Mouse (Mus musculus): ENCODE data around the gene Vwa3b.

DNA sequence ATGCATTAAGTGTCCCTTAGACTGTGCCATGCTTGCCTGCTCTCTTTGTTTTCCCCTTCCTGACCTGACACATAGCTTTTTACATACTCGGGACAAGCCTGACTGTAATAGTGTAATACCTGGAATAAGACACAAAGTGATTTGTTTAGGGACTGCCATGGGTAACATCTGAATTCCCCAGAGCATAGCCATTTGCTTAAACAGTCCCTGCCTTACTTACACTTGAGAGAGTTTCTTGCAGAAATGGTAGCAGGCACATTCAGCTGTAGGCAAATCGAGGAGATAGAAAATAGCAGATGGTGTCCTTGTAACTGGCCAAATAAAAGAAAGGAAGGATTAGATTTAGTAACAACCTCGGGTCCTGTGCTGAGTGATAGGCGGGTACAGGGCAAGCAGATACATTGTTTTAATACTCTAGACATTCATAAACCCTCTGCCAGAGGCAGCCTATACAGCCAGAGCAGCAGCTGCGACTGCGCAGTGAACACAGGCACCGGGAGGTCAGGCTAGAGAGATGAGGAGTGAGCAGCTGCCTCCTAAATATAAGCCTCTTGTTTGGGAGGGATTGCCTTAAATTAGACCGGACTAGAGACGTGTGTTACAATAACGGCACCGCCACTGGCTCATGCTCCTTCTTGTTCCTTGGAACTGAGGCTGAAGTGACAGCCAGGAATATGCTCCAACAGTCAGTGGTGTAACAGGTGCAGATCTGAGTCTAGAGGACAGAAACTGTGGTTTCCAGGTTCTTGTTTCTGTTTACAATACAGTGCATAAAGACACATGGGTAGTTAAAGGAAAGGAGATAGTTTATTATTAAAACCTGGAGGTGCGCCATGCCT lies 55.2 kb downstream of the Vwa3b start:
- TF ChIP-seq MAFK (IDR thresholded peaks at IDR 0.05; ENCODE audit: insufficient read depth, low read depth, low read length): no peak
- TF ChIP-seq ZC3H11A (IDR thresholded peaks at IDR 0.05; ENCODE audit: borderline replicate concordance, low read depth, low read length): no peak
- TF ChIP-seq CHD2 (IDR thresholded peaks at IDR 0.05; ENCODE audit: low read depth, low read length): no peak

All from ES-E14 (cell line).